Mouse (Mus musculus): ENCODE measurements around the gene Frem2. TPM values are rescaled to one million over a fixed set of nuclear protein-coding genes. Genes with fewer than 3 reads are reported as not detected.

Gene Frem2
- polyA plus RNA-seq, 1 experiment: 1.1 TPM

GRCm38 (mm10) chr3:53623222-53623621, 33.9 kb downstream of the Frem2 start:
- DNase-seq (ENCODE audit: extremely low spot score in 1 of 2, low spot score in 1 of 2): no peak

DNA sequence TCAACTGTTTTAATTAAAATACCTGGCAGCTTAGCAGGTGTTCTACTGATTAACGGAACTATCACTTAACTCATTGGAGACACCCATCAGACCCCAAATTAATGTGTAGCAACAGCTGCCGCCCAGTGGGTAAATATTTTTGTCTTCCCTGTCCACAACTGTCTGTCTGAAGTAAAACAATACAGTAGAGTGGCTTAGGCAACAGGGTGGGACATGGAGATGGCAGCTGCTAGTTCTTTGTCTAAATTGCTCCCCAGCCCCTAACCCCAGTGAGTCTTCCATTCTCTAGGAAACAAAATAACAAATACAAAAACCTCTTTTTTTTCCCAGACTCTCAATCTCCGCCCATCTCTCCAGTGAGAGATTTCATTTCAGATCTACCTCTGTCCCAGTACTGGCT, 36.2 kb downstream of the Frem2 start:
- DNase-seq (ENCODE audit: extremely low spot score in 1 of 2, low spot score in 1 of 2): no peak

DNA sequence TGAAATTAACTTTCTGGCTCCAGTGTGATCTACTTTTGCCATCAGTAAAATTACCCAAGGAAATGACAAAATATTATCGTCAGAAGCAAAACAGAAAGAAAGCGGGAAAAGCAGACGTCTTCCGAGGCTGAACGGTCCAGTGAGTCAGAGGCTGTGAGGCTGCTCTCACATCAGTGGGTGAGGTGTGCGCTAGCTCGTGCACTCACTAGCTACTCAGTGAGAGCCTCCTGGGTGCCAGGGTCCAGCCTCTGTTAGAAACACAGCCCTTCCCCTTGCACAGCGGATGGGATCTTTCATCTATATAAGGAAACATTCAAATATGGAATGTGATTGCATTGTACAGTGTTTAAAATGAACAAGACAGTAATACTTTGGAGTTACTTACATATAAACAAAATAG, 36.8 kb downstream of the Frem2 start:
- peak in 1 of 2 experiments; percentile 10 for DNase-seq (ENCODE audit: extremely low spot score in 1 of 2, low spot score in 1 of 2)

DNA sequence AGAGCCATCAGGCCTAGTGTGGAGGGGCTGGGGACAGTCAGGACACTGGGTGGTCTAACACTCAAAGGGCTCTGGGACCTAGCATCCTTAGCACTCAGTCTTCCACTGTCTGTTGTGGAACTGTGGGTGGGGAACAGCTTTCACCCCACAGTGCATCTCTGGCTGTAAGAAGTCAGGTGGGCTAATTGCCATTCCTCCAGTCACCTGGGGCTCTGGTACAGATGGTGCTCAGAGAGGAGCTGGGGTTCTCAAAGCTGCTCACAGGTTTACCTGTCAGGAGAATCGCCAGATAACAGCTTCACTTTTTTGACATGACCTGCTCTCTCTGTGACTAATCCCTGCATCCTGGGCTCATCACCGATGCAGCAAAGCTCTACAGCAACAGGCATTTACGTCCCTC, 46.0 kb downstream of the Frem2 start:
- DNase-seq (ENCODE audit: extremely low spot score in 1 of 2, low spot score in 1 of 2): no peak

DNA sequence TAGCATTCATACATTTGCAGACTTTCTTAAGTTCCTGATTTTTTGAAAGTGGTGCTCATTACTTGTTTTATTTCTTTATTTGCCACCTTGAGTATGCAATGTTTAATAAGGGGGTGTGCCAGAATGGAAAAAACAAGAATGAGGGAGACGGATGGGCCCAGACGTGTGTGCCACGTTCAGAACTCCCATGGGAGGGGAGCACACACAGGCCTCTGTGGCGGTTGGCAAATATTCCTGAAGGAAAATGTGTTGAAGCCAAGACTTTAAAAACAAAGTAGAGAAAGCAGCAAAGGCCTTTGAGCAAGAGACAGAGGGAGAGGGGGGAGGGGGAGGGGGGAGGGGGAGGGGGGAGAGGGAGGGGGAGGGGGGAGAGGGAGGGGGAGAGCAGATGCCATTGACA, 47.3 kb downstream of the Frem2 start:
- DNase-seq (ENCODE audit: extremely low spot score in 1 of 2, low spot score in 1 of 2): no peak

DNA sequence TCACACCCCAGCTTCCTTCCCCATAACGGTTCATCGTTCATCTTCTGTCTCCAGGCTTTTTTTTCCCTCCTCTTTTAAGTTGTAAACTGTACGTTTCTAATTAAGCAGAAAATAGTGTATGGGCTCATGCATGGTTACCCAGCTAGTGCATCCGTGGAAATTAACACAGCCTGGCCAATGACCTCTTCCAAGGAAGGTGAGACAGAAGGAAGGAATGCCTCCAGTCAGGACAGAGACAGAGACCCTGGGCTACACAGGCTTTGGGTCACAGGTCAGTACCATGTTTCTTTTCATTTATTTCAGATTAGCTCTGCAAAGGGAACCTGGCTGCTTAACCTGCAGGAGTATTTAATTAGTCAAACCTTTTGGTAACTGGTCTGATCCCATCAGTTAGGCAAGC, 57.0 kb downstream of the Frem2 start:
- DNase-seq (ENCODE audit: extremely low spot score in 1 of 2, low spot score in 1 of 2): no peak

DNA sequence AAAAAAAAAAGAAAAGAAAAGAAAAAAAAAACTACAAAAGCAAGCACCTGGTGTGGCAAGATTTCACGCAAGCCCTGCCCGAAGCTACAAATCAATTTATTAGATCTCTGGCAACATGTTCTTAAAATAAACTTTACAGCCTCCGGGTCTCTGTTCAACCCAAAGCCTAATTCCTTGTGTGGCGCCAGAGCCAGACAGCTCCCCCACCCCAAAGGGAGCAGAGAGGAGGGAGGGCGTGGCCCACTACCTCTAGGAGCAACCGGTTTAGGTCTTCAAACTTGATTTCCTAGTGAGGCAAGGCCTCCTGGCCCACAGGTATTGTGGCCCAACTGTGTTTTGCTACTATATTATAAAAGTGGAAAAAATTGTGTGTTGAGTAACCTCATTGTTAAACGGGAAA, 57.8 kb downstream of the Frem2 start:
- no peak for DNase-seq (ENCODE audit: extremely low spot score in 1 of 2, low spot score in 1 of 2)

DNA sequence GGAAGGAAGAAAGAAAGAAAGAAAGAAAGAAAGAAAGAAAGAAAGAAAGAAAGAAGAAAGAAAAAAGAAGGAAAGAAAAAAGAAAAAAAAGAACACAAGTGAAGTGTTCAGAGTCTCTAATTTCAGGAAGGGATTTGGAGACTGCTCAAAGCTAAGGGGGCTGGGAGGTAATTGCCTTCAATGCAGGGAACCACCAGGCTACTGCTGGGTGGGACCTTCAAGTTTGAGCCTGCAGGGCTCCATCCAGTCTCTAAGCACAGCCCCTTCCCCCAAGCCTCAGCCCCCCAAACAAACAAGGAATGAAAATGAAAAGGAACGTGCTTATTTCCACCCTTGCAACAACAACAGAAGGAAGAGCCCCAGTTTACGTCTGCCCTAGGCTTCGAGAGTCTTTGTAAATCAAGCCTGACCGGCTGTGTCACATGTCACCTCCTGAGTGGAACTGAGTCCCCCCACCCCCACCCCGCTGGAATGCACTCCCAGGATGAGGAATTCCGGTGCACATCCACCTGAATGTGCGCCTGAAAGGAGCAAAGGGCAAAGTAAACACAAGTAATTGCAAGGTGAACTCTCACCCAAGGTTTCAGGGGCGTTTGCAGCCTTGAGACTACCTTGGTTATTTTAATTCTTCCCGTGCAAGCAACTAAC, 58.9 kb downstream of the Frem2 start:
- DNase-seq (ENCODE audit: extremely low spot score in 1 of 2, low spot score in 1 of 2): no peak

- no peak for DNase-seq (ENCODE audit: extremely low spot score in 1 of 2, low spot score in 1 of 2)
Measured at GRCm38 (mm10) chr3:53594471-53594870, 62.7 kb downstream of the Frem2 start.

- DNase-seq (ENCODE audit: extremely low spot score in 1 of 2, low spot score in 1 of 2): no peak
Measured at GRCm38 (mm10) chr3:53593718-53594117, 63.4 kb downstream of the Frem2 start.

DNA sequence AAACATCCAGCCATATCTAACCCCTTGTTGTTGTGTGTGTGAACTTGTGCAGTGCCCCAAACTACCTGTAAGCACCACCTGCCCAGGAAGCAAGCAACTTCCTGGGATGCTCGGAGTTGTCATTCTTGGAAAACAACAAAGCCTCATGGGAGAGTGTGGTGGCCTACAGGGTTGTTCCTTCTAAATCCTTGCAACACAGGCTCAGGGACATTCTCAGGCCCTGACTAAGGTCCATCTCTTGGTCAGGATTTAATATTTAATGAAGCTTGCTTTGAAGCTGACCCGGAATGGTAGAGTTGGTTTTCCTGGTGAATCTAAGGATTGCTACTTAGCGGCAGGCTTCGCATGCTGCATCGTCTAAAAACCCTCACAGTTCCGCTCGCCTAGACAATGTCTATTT, 65.1 kb downstream of the Frem2 start:
- DNase-seq (ENCODE audit: extremely low spot score in 1 of 2, low spot score in 1 of 2): no peak

DNA sequence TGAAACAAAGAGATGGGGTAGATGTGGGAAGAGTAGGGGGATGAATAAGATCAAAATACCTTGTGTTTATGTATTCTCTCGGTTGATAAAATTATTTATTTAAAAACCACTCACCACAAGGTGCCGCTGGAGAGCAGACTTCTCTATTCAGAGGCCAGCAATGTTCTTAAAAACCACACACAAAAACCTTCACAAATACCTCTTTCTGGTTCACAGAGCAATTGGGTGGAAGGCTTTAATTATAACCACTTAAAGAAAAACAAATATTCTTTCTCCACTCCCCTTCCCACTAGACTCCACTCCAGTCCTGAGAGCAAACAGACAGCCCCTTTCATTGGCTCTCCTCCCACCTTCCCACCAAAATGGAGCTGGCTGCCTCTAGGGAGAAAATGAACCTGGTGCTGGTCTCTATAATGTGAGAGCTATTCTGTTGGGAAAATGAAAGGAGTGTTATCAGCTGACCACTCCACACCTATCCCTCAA, 67.0 kb downstream of the Frem2 start:
- peak; percentile 18 to 90 for DNase-seq (ENCODE audit: extremely low spot score in 1 of 2, low spot score in 1 of 2)

DNA sequence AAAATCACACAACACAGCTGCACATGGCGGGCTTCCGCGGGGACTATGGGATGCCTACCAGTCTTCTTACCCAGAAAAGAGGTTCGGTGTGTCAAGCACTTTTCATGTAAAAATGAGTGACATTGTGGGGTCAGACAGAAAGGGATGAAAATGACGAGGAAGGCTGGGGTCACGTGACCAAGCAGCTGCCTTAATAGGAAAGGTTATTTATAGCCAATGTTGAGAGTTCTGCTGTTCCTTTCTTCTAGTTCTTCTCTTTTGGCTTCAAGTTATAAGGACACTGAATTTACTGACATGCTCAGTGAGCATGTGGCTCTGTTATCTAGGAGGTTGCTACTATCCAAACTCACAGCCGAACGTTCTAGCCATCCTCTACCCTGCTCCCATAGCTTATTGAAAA, 73.9 kb downstream of the Frem2 start:
- no peak for DNase-seq (ENCODE audit: extremely low spot score in 1 of 2, low spot score in 1 of 2)

- no peak for DNase-seq (ENCODE audit: extremely low spot score in 1 of 2, low spot score in 1 of 2)
Measured at GRCm38 (mm10) chr3:53580596-53581254, 76.4 kb downstream of the Frem2 start.

GRCm38 (mm10) chr3:53579121-53579704, 77.9 kb downstream of the Frem2 start:
- no peak for DNase-seq (ENCODE audit: extremely low spot score in 1 of 2, low spot score in 1 of 2)

GRCm38 (mm10) chr3:53576320-53577116, 80.6 kb downstream of the Frem2 start:
- DNase-seq (ENCODE audit: extremely low spot score in 1 of 2, low spot score in 1 of 2): no peak

DNA sequence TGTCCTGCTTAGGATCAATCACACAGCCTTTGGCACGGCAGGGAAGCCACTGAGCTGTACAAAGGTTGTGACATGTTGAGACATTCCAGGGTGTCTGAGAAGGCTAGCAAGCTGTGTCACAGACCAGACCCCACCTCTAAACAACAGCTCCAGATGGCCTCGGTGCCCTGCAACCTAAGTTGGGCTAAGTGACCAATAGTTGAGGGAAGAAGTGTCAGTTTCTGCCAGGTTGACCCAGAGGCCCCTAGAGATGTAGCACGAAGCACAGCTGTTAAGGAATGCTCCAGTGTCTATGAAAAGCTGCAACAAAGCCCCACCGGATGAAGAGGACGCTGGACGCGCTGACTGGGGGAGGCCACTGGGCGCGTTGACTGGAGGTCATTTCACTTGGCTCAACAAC, 83.0 kb downstream of the Frem2 start:
- no peak for DNase-seq (ENCODE audit: extremely low spot score in 1 of 2, low spot score in 1 of 2)

DNA sequence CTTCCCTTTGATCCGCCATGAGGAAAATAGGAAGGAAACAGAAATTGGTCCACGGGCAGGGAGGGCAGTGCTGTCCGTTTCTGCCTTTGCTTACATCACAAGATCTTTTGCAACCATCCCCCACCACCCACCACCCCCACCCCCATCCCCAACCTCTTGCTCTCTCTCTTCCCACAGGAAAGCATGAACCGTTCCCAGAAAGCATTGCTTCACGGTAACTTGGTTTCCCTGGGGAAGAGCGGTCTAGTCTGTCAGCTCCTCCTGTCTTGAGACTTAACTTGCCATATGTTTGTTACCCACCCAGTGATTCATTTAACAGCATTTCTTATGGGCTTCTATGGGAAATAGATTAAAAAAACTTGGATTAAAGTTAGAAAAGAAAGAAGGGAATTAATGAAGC, 85.5 kb downstream of the Frem2 start:
- no peak for DNase-seq (ENCODE audit: extremely low spot score in 1 of 2, low spot score in 1 of 2)

GRCm38 (mm10) chr3:53564521-53564920, 92.6 kb downstream of the Frem2 start:
- DNase-seq (ENCODE audit: extremely low spot score in 1 of 2, low spot score in 1 of 2): no peak

DNA sequence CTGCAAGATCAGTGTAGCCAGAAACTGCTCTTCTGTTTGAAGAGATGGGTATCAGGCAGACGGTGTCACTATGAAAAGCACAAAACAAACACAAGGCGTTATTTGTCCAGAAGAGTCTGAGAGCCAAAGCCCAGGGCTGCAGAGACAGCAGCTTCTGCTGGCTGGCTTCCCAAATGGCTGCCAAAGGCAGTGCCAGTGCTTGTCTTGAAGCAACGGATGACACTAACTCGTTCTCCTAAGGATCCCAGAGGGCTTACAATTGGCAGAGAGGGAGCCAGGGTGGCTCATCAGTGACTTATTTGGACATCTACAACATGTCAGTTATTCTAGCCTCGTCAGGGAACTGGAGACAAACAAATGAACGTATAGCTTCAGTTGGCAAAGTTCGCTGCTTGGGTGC, 93.4 kb downstream of the Frem2 start:
- peak; percentile 3 to 20 for DNase-seq (ENCODE audit: extremely low spot score in 1 of 2, low spot score in 1 of 2)

- no peak for DNase-seq (ENCODE audit: extremely low spot score in 1 of 2, low spot score in 1 of 2)
Measured at GRCm38 (mm10) chr3:53561813-53562212, 95.3 kb downstream of the Frem2 start.

All from frontal cortex, adult 2 months (tissue).